Mouse (Mus musculus): ENCODE measurements at regions not wholly inside any gene's neighbourhood (a gene's known extent, or its start where the extent isn't known, plus 50 kb on each side); places are given as distances from the start of the nearest gene placed in this dataset.
"Not testable (repeated sequence)": the region's sequence is repeated elsewhere in the genome, so short reads cannot be mapped to it uniquely, and the experiment has no call there.

DNA sequence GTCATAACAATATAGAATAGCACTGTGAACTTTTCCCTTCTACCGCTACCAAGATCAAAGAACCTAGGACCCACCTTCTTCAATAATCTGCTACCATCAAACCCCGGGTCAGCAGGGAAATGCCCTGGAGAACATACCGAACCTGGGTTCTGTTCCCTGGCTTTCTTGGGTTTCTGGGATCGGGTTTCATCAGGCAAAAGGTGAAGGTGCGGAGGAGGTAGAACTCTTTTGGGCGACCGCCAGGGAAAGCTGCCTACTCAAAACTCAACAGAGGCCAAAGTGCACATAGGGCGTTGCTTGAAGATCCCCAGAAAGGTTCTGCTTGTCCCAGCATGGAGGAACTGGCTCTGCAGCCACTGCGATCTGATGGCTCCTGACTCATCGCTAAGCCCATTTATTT lies 158.0 kb upstream of the Tbl1xr1 start:
- DNase-seq (ENCODE audit: low spot score, missing footprints) = peak; percentile 12
- Histone ChIP-seq H3K27me3 (ENCODE audit: control insufficient read depth, insufficient read depth, low read length) (no peaks in the 10 kb centered on the region), H3K27ac (ENCODE audit: low read depth, low read length) (no peak overlapping the region), H3K4me3 (ENCODE audit: low read depth, low read length) (no peak overlapping the region), H3K36me3 (ENCODE audit: control insufficient read depth, insufficient read depth, low read length) (no peaks in the 10 kb centered on the region), H3K9ac (ENCODE audit: low read length) (no peak overlapping the region), H3K4me1 (ENCODE audit: control insufficient read depth, insufficient read depth, low read length) (no peaks in the 10 kb centered on the region), H3K9me3 (ENCODE audit: control insufficient read depth, low read length) (no peaks in the 10 kb centered on the region), H3K4me2 (no peak overlapping the region)
- ATAC-seq (ENCODE audit: low FRiP score) = no peak
- 93% methylated on average over 10 of the region's 10 CpGs for WGBS

DNA sequence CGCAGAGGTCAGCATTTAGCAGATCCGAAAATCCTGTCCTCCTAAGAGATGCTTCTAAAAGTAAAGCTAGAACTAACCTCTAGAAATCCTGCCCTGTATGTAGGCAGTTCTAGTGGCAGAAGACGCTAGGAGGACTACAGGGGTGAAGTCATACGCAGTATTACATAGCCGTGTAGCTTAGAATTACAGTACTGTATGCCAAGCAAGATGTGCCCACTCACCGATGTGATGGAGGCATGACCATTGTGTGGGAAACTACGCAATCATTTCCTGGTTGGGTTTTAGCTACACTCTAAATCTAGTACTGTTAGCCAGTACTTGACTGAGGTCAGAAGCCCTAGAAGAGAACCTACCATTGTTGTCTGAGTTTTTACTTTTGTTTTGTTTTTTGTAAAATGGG lies 156.5 kb upstream of the Tbl1xr1 start:
- no peak overlapping the region for H3K4me3 ChIP-seq (ENCODE audit: low read depth, low read length)
- no peak overlapping the region for H3K27ac ChIP-seq (ENCODE audit: low read depth, low read length)
- WGBS = 95% methylated on average over 7 of the region's 7 CpGs
- no peaks in the 10 kb centered on the region for H3K36me3 ChIP-seq (ENCODE audit: control insufficient read depth, insufficient read depth, low read length)
- peak; percentile 2 for DNase-seq (ENCODE audit: low spot score, missing footprints)
- no peaks in the 10 kb centered on the region for H3K27me3 ChIP-seq (ENCODE audit: control insufficient read depth, insufficient read depth, low read length)
- no peaks in the 10 kb centered on the region for H3K4me1 ChIP-seq (ENCODE audit: control insufficient read depth, insufficient read depth, low read length)
- no peaks in the 10 kb centered on the region for H3K9me3 ChIP-seq (ENCODE audit: control insufficient read depth, low read length)
- no peak overlapping the region for H3K9ac ChIP-seq (ENCODE audit: low read length)
- ATAC-seq (ENCODE audit: low FRiP score) = no peak
- no peak overlapping the region for H3K4me2 ChIP-seq

DNA sequence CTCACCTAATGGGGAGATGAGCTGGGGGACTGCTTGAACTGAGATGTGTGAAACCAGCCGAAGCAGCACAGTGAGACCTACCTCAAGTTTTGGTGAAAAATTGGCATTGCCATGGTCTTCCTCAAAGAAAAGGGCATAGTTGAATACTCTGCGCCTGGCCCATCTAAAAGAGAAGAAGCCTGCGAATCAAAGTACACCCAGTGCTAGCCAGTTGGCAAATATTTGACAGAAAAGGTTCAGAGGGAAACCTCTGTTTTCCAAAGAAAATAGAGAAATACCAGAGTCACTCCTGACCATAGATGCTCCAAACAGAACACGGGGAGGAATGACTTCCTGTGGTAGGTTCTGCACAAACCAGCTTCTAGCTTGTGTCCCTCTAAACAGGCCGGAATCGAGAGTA lies 144.5 kb upstream of the Tbl1xr1 start:
- Histone ChIP-seq H3K9me3 (ENCODE audit: control insufficient read depth, low read length) (no peaks in the 10 kb centered on the region), H3K27ac (ENCODE audit: low read depth, low read length) (no peak overlapping the region), H3K9ac (ENCODE audit: low read length) (no peak overlapping the region), H3K36me3 (ENCODE audit: control insufficient read depth, insufficient read depth, low read length) (no peaks in the 10 kb centered on the region), H3K4me3 (ENCODE audit: low read depth, low read length) (no peak overlapping the region), H3K4me2 (no peak overlapping the region), H3K4me1 (ENCODE audit: control insufficient read depth, insufficient read depth, low read length) (peaks cover 17% of the 10 kb centered on the region), H3K27me3 (ENCODE audit: control insufficient read depth, insufficient read depth, low read length) (no peaks in the 10 kb centered on the region)
- WGBS = 95% methylated on average over 6 of the region's 6 CpGs
- ATAC-seq (ENCODE audit: low FRiP score) (no peak), DNase-seq (ENCODE audit: low spot score, missing footprints) (no peak)

DNA sequence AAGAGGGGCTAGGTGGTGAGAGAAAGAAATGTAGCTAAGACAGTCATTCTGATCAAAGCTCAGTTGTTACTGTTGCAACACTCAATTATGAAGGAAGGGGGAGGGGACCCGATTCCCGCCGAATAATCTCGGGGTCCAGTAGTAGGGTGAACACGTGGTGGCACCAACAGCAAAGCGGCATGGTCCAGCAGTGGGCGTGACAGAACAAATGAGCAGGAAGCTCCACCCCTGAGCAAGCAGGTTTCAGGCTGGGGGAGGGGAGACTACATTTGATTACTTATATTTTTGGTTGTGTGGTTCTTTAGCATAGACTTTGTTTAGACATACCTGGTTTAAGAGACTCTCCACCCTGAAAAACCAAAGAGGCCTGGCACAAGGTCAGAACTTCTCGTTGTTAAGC lies 143.8 kb upstream of the Tbl1xr1 start:
- not testable (repeated sequence) for H3K9me3 ChIP-seq (ENCODE audit: control insufficient read depth, low read length); DNase-seq (ENCODE audit: low spot score, missing footprints); H3K27me3 ChIP-seq (ENCODE audit: control insufficient read depth, insufficient read depth, low read length); H3K4me3 ChIP-seq (ENCODE audit: low read depth, low read length); H3K4me2 ChIP-seq; H3K9ac ChIP-seq (ENCODE audit: low read length); H3K36me3 ChIP-seq (ENCODE audit: control insufficient read depth, insufficient read depth, low read length); H3K27ac ChIP-seq (ENCODE audit: low read depth, low read length); ATAC-seq (ENCODE audit: low FRiP score)
- peaks cover 19% of the 10 kb centered on the region for H3K4me1 ChIP-seq (ENCODE audit: control insufficient read depth, insufficient read depth, low read length)
- WGBS = 86% methylated on average over 8 of the region's 8 CpGs

DNA sequence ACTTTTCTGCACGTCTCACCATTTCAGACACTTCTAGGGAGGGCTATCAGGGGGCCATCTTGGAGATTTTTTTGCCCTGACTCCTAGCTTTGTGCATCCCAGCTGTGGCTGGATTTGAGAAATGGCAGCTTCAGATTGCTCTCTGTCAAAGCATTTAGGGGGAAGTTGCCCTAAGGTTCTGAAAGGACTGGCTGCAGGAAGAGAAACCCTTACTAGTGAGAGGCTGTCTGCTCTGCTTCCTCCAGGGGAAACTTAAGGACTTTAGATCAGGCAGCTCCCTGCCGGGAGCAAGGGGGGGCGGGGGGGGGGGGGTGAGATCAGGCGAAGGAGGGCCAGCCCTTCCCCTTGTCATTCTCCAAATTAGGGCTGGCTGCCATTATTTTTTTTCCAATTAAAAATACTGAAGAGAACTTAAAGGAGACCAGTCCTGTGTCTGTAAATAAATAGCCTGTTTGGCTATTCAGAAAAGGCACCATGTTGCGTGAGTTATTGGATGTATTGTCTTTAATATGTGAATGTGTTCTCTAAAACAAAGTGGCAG lies 141.7 kb upstream of the Tbl1xr1 start:
- H3K4me3 ChIP-seq (ENCODE audit: low read depth, low read length) = no peak overlapping the region
- H3K9ac ChIP-seq (ENCODE audit: low read length) = peak overlapping the region; percentile 45; the same call in 1 of the 2 replicates

DNA sequence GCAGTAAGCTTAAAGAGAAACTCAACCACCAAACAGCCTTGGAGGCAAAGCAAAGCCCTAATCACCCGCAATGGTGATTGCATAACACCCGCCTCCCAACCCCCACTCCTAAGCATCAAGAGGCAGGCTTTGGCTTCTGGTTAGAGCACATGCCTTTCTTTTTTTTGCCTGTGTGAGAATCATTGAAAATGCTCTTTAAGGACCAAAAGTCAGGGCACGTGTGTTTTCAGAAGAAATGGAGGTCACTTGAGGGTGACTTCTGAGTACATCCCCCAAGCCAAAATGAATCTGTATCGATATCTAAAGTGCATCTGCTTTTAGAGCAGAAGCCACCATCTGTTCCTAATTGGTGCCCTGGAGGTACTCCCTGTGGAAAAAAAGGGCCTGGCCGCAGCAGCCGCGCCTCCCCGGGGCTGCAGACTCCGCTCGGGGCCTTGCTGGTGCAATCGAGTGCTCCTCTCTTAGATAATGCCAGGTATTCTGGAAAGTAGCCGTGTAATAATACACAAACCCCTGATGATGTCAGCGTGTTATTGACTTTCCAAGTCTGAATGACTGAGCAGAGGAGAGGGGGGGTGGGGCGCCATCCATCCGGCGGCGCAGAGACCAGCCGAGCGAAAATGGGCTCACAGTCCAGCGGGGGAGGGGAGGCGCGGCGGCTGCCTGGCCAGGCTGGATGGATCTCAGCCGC lies 140.7 kb upstream of the Tbl1xr1 start:
- Histone ChIP-seq H3K4me3 (ENCODE audit: low read depth, low read length) (peak overlapping the region; percentile 17; the same call in 1 of the 2 replicates), H3K4me2 (peak overlapping the region; percentile 45), H3K9ac (ENCODE audit: low read length) (peak overlapping the region; percentile 45; the same call in 1 of the 2 replicates), H3K27ac (ENCODE audit: low read depth, low read length) (peak overlapping the region; percentile 79), H3K9me3 (ENCODE audit: control insufficient read depth, low read length) (no peaks in the 10 kb centered on the region), H3K4me1 (ENCODE audit: control insufficient read depth, insufficient read depth, low read length) (peaks cover 19% of the 10 kb centered on the region), H3K36me3 (ENCODE audit: control insufficient read depth, insufficient read depth, low read length) (no peaks in the 10 kb centered on the region), H3K27me3 (ENCODE audit: control insufficient read depth, insufficient read depth, low read length) (no peaks in the 10 kb centered on the region)
- peak; percentile 100 for DNase-seq (ENCODE audit: low spot score, missing footprints)
- peak; percentile 96 for ATAC-seq (ENCODE audit: low FRiP score)
- WGBS = under 1% methylated on average over 24 of the region's 24 CpGs

More for the DNA sequence above, 141.7 kb upstream of the Tbl1xr1 start:
- peak overlapping the region; percentile 79 for H3K27ac ChIP-seq (ENCODE audit: low read depth, low read length)
- no peaks in the 10 kb centered on the region for H3K36me3 ChIP-seq (ENCODE audit: control insufficient read depth, insufficient read depth, low read length)
- no peaks in the 10 kb centered on the region for H3K9me3 ChIP-seq (ENCODE audit: control insufficient read depth, low read length)
- no peak for ATAC-seq (ENCODE audit: low FRiP score)
- 2% methylated on average over 5 of the region's 5 CpGs for WGBS
- DNase-seq (ENCODE audit: low spot score, missing footprints) = peak; percentile 89
- no peaks in the 10 kb centered on the region for H3K27me3 ChIP-seq (ENCODE audit: control insufficient read depth, insufficient read depth, low read length)
- peak overlapping the region; percentile 43 for H3K4me2 ChIP-seq
- H3K4me1 ChIP-seq (ENCODE audit: control insufficient read depth, insufficient read depth, low read length) = peaks cover 19% of the 10 kb centered on the region

DNA sequence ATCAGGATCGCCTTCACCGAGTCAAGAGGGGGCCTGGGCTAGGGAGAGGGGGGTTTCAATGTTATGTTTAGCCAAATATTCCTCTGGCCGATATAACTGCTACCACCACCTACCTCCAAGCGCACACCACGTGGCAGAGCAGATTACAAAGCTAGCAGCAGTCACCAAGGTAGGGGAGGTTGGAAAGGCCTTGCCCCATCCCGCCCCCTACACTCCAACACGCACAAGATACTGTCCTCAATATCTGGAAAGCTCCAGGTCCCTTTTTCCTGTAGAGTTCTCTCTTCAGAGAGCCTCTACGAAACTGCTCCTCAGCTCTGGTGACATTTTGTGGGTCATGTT lies 140.2 kb upstream of the Tbl1xr1 start:
- Histone ChIP-seq H3K27me3 (ENCODE audit: control insufficient read depth, insufficient read depth, low read length) (no peaks in the 10 kb centered on the region), H3K4me2 (peak overlapping the region; percentile 45), H3K27ac (ENCODE audit: low read depth, low read length) (peak overlapping the region; percentile 79; the same call in 1 of the 2 replicates), H3K9ac (ENCODE audit: low read length) (peak overlapping the region; percentile 40), H3K9me3 (ENCODE audit: control insufficient read depth, low read length) (no peaks in the 10 kb centered on the region), H3K4me1 (ENCODE audit: control insufficient read depth, insufficient read depth, low read length) (peaks cover 19% of the 10 kb centered on the region), H3K36me3 (ENCODE audit: control insufficient read depth, insufficient read depth, low read length) (no peaks in the 10 kb centered on the region), H3K4me3 (ENCODE audit: low read depth, low read length) (peak overlapping the region; percentile 17; the same call in 1 of the 2 replicates)
- WGBS = under 1% methylated on average over 8 of the region's 8 CpGs
- DNase-seq (ENCODE audit: low spot score, missing footprints) (no peak), ATAC-seq (ENCODE audit: low FRiP score) (no peak)

DNA sequence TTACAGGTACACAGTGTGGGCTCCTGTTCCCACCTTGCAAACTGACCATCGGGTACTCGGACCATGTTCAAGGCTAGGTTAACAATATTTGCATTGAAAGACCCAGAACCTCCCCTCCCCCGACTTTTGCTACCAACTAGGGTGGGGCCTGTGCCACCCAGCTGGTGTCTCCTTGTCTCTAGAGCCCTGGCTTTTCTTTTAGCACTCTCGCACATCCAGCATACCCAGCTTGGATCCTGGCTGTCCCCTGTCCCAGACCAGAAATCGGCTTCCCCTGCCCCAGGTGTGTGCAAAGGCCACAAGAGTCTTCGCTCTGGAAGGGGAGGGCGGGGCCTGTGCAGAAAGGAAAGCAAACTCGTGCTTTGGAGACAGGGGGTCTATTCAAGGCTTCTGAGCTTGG lies 139.8 kb upstream of the Tbl1xr1 start:
- Histone ChIP-seq H3K4me1 (ENCODE audit: control insufficient read depth, insufficient read depth, low read length) (peaks cover 19% of the 10 kb centered on the region), H3K4me2 (peak overlapping the region; percentile 45), H3K4me3 (ENCODE audit: low read depth, low read length) (no peak overlapping the region; the same call in 1 of the 2 replicates), H3K27ac (ENCODE audit: low read depth, low read length) (peak overlapping the region; percentile 79; the same call in 1 of the 2 replicates), H3K27me3 (ENCODE audit: control insufficient read depth, insufficient read depth, low read length) (no peaks in the 10 kb centered on the region), H3K9ac (ENCODE audit: low read length) (peak overlapping the region; percentile 40), H3K36me3 (ENCODE audit: control insufficient read depth, insufficient read depth, low read length) (no peaks in the 10 kb centered on the region), H3K9me3 (ENCODE audit: control insufficient read depth, low read length) (no peaks in the 10 kb centered on the region)
- DNase-seq (ENCODE audit: low spot score, missing footprints) (peak; percentile 91), ATAC-seq (ENCODE audit: low FRiP score) (peak; percentile 15)
- WGBS = 8% methylated on average over 8 of the region's 8 CpGs

DNA sequence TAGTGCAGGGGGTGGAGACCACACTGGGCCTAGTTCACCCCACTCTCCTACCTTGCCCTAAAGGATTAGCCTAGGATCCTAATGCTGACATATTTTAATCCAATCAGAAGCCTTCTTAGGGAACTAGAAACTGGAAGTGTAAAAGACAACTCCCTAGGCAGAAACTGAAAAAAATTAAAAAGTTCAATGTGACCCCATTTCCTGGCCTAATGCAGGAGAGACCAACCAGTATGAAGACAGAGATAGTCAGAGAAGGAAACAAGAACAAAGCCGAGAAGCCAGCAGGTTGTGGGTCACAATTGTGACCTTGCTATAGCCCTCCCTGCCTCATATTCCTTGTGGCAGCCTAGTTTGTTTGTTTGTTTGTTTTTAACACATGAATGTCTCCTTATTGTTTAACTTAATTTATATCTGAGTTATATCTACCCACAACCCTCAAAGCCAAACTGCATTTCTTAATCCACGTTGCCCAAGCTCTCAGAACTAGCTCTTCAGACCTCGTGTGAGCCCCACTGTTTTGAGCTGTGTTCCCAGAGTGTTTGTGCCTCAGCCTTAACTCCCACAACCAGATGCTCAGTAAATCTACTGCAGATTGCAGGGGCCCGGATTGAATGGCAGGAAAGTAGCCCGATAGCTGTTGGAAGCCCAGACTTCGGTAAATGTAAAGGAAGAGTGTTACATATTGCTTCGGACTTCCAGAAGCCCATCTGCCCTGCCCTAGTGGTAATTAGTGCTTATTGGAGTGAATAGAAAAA lies 139.0 kb upstream of the Tbl1xr1 start:
- ATAC-seq (ENCODE audit: low FRiP score) (no peak), DNase-seq (ENCODE audit: low spot score, missing footprints) (no peak)
- no peak overlapping the region for H3K9ac ChIP-seq (ENCODE audit: low read length)
- H3K9me3 ChIP-seq (ENCODE audit: control insufficient read depth, low read length) = no peaks in the 10 kb centered on the region
- no peak overlapping the region for H3K4me2 ChIP-seq
- H3K4me1 ChIP-seq (ENCODE audit: control insufficient read depth, insufficient read depth, low read length) = peaks cover 19% of the 10 kb centered on the region
- no peak overlapping the region for H3K4me3 ChIP-seq (ENCODE audit: low read depth, low read length)
- H3K27me3 ChIP-seq (ENCODE audit: control insufficient read depth, insufficient read depth, low read length) = no peaks in the 10 kb centered on the region
- H3K36me3 ChIP-seq (ENCODE audit: control insufficient read depth, insufficient read depth, low read length) = no peaks in the 10 kb centered on the region
- 51% methylated on average over 7 of the region's 7 CpGs for WGBS
- no peak overlapping the region for H3K27ac ChIP-seq (ENCODE audit: low read depth, low read length)
